Mouse (Mus musculus): ENCODE measurements at regions not wholly inside any gene's neighbourhood (a gene's known extent, or its start where the extent isn't known, plus 50 kb on each side); places are given as distances from the start of the nearest gene placed in this dataset.

- no peak for ATAC-seq (ENCODE audit: extremely low read depth, insufficient number of reproducible peaks, low FRiP score, poor library complexity, severe bottlenecking)
Observed at GRCm38 (mm10) chr10:37279316-37279715, 140.6 kb upstream of the Marcks start.

DNA sequence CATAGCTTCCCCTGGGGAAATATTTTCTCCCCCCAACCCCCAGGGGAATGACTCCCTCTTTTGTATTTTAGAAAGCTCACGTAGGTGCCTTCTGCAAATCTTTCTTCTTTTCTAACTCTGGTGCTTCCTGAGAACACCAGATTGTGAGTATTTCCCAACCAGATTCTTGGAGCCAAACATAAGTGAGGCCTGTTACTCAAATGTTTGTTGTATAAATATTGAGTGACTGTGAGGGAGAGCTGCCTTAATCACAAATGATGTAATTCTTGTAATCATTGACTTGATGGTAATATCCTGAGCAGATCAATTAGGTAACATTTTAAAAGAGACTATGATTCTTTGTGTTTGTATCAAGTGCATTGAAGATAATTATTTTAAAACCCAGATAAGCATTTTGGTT, 137.1 kb upstream of the Marcks start:
- no peak for ATAC-seq (ENCODE audit: extremely low read depth, insufficient number of reproducible peaks, low FRiP score, poor library complexity, severe bottlenecking)
- Histone ChIP-seq H3K4me3 (ENCODE audit: low read depth, low read length) (no peak overlapping the region), H3K36me3 (replicated peaks) (no peaks in the 10 kb centered on the region), H3K9me3 (replicated peaks) (no peaks in the 10 kb centered on the region), H3K27me3 (ENCODE audit: insufficient read depth, low read length) (0 out of 2 replicates have a peak, but pooled peaks cover 4% of the 10 kb centered on the region), H3K4me1 (ENCODE audit: insufficient read depth, low read depth, low read length) (no peaks in the 10 kb centered on the region)
- no peak for DNase-seq (ENCODE audit: low spot score)
- no peak for TF ChIP-seq CTCF (IDR thresholded peaks at IDR 0.05; ENCODE audit: low read depth, low read length)
- no peak for TF ChIP-seq TAL1 (conservative IDR thresholded peaks at IDR 0.05; ENCODE audit: low read depth, low read length)
- no peak for TF ChIP-seq GATA1 (IDR thresholded peaks at IDR 0.05; ENCODE audit: borderline replicate concordance, low read length)
- TF ChIP-seq GATA2 (IDR thresholded peaks at IDR 0.05; ENCODE audit: borderline replicate concordance, low read depth, low read length) = no peak
- no peak for TF ChIP-seq POLR2AphosphoS5 (IDR thresholded peaks at IDR 0.05; ENCODE audit: insufficient replicate concordance, low read depth, low read length)

More at GRCm38 (mm10) chr10:37279316-37279715, 140.6 kb upstream of the Marcks start:
- Histone ChIP-seq H3K9me3 (replicated peaks) (no peaks in the 10 kb centered on the region), H3K36me3 (replicated peaks) (no peaks in the 10 kb centered on the region), H3K4me1 (ENCODE audit: insufficient read depth, low read depth, low read length) (no peaks in the 10 kb centered on the region), H3K27me3 (ENCODE audit: insufficient read depth, low read length) (0 out of 2 replicates have a peak, but pooled peaks cover 4% of the 10 kb centered on the region), H3K4me3 (ENCODE audit: low read depth, low read length) (no peak overlapping the region)
- no peak for DNase-seq (ENCODE audit: low spot score)
- TF ChIP-seq POLR2AphosphoS5 (IDR thresholded peaks at IDR 0.05; ENCODE audit: insufficient replicate concordance, low read depth, low read length) = no peak

GRCm38 (mm10) chr10:37275271-37275670, 136.6 kb upstream of the Marcks start:
- DNase-seq (ENCODE audit: low spot score) (no peak), ATAC-seq (ENCODE audit: extremely low read depth, insufficient number of reproducible peaks, low FRiP score, poor library complexity, severe bottlenecking) (no peak)
- H3K9me3 ChIP-seq (replicated peaks) = no peaks in the 10 kb centered on the region
- no peaks in the 10 kb centered on the region for H3K4me1 ChIP-seq (ENCODE audit: insufficient read depth, low read depth, low read length)
- 0 out of 2 replicates have a peak, but pooled peaks cover 4% of the 10 kb centered on the region for H3K27me3 ChIP-seq (ENCODE audit: insufficient read depth, low read length)
- no peaks in the 10 kb centered on the region for H3K36me3 ChIP-seq (replicated peaks)
- TF ChIP-seq POLR2AphosphoS5 (IDR thresholded peaks at IDR 0.05; ENCODE audit: insufficient replicate concordance, low read depth, low read length) (no peak), CTCF (IDR thresholded peaks at IDR 0.05; ENCODE audit: low read depth, low read length) (no peak), GATA2 (IDR thresholded peaks at IDR 0.05; ENCODE audit: borderline replicate concordance, low read depth, low read length) (no peak), GATA1 (IDR thresholded peaks at IDR 0.05; ENCODE audit: borderline replicate concordance, low read length) (no peak), TAL1 (conservative IDR thresholded peaks at IDR 0.05; ENCODE audit: low read depth, low read length) (no peak)
- no peak overlapping the region for H3K4me3 ChIP-seq (ENCODE audit: low read depth, low read length)

DNA sequence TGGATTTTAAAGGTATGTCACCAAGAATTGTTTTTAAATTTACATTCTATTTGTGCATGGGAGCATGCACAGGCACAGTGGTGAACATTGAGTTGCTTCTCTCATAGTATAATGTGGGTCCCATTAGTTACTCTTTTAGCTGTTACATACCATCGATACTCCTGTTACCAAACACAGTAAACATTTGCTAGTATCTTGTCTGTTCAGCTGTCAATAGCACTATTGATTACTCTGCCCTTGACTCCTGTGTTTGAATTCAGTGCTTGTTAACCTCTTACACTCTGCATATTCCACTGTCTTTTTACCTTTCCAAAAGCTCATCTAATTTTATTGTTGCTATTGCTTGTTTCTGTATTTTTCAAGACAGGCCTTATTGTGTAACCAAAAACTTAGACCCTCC, 133.2 kb upstream of the Marcks start:
- Histone ChIP-seq H3K4me1 (ENCODE audit: insufficient read depth, low read depth, low read length) (no peaks in the 10 kb centered on the region), H3K9me3 (replicated peaks) (no peaks in the 10 kb centered on the region), H3K36me3 (replicated peaks) (no peaks in the 10 kb centered on the region), H3K27me3 (ENCODE audit: insufficient read depth, low read length) (peaks cover 8% of the 10 kb centered on the region; the same call in 1 of the 2 replicates), H3K4me3 (ENCODE audit: low read depth, low read length) (no peak overlapping the region)
- no peak for ATAC-seq (ENCODE audit: extremely low read depth, insufficient number of reproducible peaks, low FRiP score, poor library complexity, severe bottlenecking)
- TF ChIP-seq TAL1 (conservative IDR thresholded peaks at IDR 0.05; ENCODE audit: low read depth, low read length) (no peak), CTCF (IDR thresholded peaks at IDR 0.05; ENCODE audit: low read depth, low read length) (no peak), POLR2AphosphoS5 (IDR thresholded peaks at IDR 0.05; ENCODE audit: insufficient replicate concordance, low read depth, low read length) (no peak), GATA1 (IDR thresholded peaks at IDR 0.05; ENCODE audit: borderline replicate concordance, low read length) (no peak), GATA2 (IDR thresholded peaks at IDR 0.05; ENCODE audit: borderline replicate concordance, low read depth, low read length) (no peak)
- no peak for DNase-seq (ENCODE audit: low spot score)

- Histone ChIP-seq H3K9me3 (replicated peaks) (no peaks in the 10 kb centered on the region), H3K36me3 (replicated peaks) (no peaks in the 10 kb centered on the region), H3K4me1 (ENCODE audit: insufficient read depth, low read depth, low read length) (no peaks in the 10 kb centered on the region), H3K27me3 (ENCODE audit: insufficient read depth, low read length) (peaks cover 5% of the 10 kb centered on the region; the same call in 1 of the 2 replicates), H3K4me3 (ENCODE audit: low read depth, low read length) (no peak overlapping the region)
- no peak for TF ChIP-seq GATA1 (IDR thresholded peaks at IDR 0.05; ENCODE audit: borderline replicate concordance, low read length)
- TF ChIP-seq TAL1 (conservative IDR thresholded peaks at IDR 0.05; ENCODE audit: low read depth, low read length) = no peak
- no peak for TF ChIP-seq GATA2 (IDR thresholded peaks at IDR 0.05; ENCODE audit: borderline replicate concordance, low read depth, low read length)
- no peak for TF ChIP-seq CTCF (IDR thresholded peaks at IDR 0.05; ENCODE audit: low read depth, low read length)
- no peak for TF ChIP-seq POLR2AphosphoS5 (IDR thresholded peaks at IDR 0.05; ENCODE audit: insufficient replicate concordance, low read depth, low read length)
- no peak for DNase-seq (ENCODE audit: low spot score)
- no peak for ATAC-seq (ENCODE audit: extremely low read depth, insufficient number of reproducible peaks, low FRiP score, poor library complexity, severe bottlenecking)
Observed at GRCm38 (mm10) chr10:37270236-37271000, 131.7 kb upstream of the Marcks start.

- no peak for TF ChIP-seq POLR2AphosphoS5 (IDR thresholded peaks at IDR 0.05; ENCODE audit: insufficient replicate concordance, low read depth, low read length)
- no peak for TF ChIP-seq TAL1 (conservative IDR thresholded peaks at IDR 0.05; ENCODE audit: low read depth, low read length)
- no peak for TF ChIP-seq CTCF (IDR thresholded peaks at IDR 0.05; ENCODE audit: low read depth, low read length)
- TF ChIP-seq GATA1 (IDR thresholded peaks at IDR 0.05; ENCODE audit: borderline replicate concordance, low read length) = no peak
- no peak for TF ChIP-seq GATA2 (IDR thresholded peaks at IDR 0.05; ENCODE audit: borderline replicate concordance, low read depth, low read length)
- no peaks in the 10 kb centered on the region for H3K36me3 ChIP-seq (replicated peaks)
- no peaks in the 10 kb centered on the region for H3K4me1 ChIP-seq (ENCODE audit: insufficient read depth, low read depth, low read length)
- peaks cover 4% of the 10 kb centered on the region; the same call in 1 of the 2 replicates for H3K27me3 ChIP-seq (ENCODE audit: insufficient read depth, low read length)
- DNase-seq (ENCODE audit: low spot score) (no peak), ATAC-seq (ENCODE audit: extremely low read depth, insufficient number of reproducible peaks, low FRiP score, poor library complexity, severe bottlenecking) (no peak)
- H3K4me3 ChIP-seq (ENCODE audit: low read depth, low read length) = no peak overlapping the region
- H3K9me3 ChIP-seq (replicated peaks) = no peaks in the 10 kb centered on the region
Observed at GRCm38 (mm10) chr10:37266909-37267308, 128.2 kb upstream of the Marcks start.

All from G1E (cell line).